Mouse (Mus musculus): ENCODE results near the gene Hist1h2ag.

DNA sequence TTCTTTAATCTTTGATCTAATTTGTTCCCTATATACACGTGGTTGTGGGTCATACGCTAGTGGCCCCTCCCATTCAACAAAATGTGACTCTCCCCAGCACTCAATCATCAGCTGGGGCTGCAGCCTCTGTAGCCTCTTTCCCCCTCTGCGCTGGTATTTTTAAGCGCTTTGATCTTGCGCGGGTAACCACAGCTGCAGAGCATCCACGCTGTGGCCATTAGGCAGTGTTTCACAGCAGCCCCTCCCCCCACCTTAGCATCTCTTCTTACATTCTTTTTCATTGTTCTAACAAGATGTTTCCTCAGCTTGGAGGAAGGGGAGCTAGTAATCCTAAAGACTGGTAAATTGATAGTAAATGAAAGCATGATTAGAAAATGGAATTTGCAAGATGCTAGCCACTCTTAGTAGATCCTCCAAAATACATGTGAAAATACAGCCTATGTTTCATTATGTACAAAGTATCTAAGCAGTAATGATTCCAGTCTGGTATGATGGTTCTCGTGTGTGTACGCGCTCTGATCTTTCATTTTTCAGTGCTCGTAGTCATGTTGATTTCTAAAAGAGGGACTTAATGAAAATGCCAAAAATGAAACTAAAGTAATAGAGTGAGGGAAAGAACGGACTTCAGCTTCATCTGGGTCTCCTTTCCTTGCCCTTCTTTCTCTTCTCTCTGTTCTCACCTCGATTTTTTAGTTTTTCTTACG, 7.1 kb upstream of the Hist1h2ag start:
- TF ChIP-seq POLR2A (IDR thresholded peaks at IDR 0.05; ENCODE audit: extremely low read depth, insufficient read depth, low read length) (no peak), CTCF (IDR thresholded peaks at IDR 0.05; ENCODE audit: extremely low read depth, insufficient read depth, low read length) (no peak)

Data from cortical plate, adult 2 months (tissue).